Mouse (Mus musculus) liver, adult 2 months (tissue): ENCODE results near the gene Pan3. TPM values are rescaled to one million over a fixed set of nuclear protein-coding genes. Genes with fewer than 3 reads are reported as not detected.

ENCODE experiments used
- DNase-seq: peaks from one replicate; pipeline ENCODE4 v3.0.0-alpha.2; 2011; ENCODE audit warnings: low read depth, low spot score; ENCODE audit errors: extremely low read depth
- H3K27ac ChIP-seq: fragments of 200-500 bp; replicated peaks from 2 replicates; pipeline ENCODE4 v1.5.1; 2012; ENCODE audit warnings: low read depth, mild to moderate bottlenecking, control low read depth, inconsistent platforms, low read length; ENCODE audit not compliant: insufficient read depth
- H3K27me3 ChIP-seq: fragments of 200-500 bp; 2 replicates; pipeline ENCODE4 v1.6.1; 2012; ENCODE audit warnings: mild to moderate bottlenecking, moderate library complexity, low read length, inconsistent platforms; ENCODE audit not compliant: control insufficient read depth, insufficient read depth
- H3K36me3 ChIP-seq: fragments of 200-500 bp; 2 replicates; pipeline ENCODE4 v1.6.1; 2012; ENCODE audit warnings: low read length, inconsistent platforms; ENCODE audit not compliant: control insufficient read depth, insufficient read depth
- H3K4me1 ChIP-seq: fragments of 200-500 bp; 2 replicates; pipeline ENCODE4 v1.6.1; 2011; ENCODE audit warnings: low read length; ENCODE audit not compliant: control insufficient read depth, insufficient read depth
- H3K4me3 ChIP-seq: fragments of 200-500 bp; 2 replicates; pipeline ENCODE4 v1.5.1; 2011; ENCODE audit warnings: low read depth, mild to moderate bottlenecking, control low read depth, low read length, moderate library complexity; ENCODE audit not compliant: insufficient read depth
- H3K79me2 ChIP-seq: fragments of 200-500 bp; 2 replicates; pipeline ENCODE4 v1.6.1; 2012; ENCODE audit warnings: inconsistent platforms, mild to moderate bottlenecking, low read length, moderate library complexity; ENCODE audit not compliant: control insufficient read depth, insufficient read depth
- H3K9ac ChIP-seq: fragments of 200-500 bp; 2 replicates; pipeline ENCODE4 v1.6.1; 2012; ENCODE audit warnings: low read depth, mild to moderate bottlenecking, control low read depth, inconsistent platforms, low read length
- CTCF ChIP-seq: fragments of 200-500 bp; IDR thresholded peaks from 2 replicates; pipeline ENCODE4 v1.5.1; 2011; ENCODE audit warnings: low read depth, low read length, control low read depth
- POLR2A ChIP-seq: fragments of 200-500 bp; IDR thresholded peaks from 2 replicates; pipeline ENCODE4 v1.6.1; 2011; ENCODE audit warnings: low read length, control low read depth; ENCODE audit not compliant: insufficient read depth; ENCODE audit errors: extremely low read depth
- WGBS: fragments of 180-500 bp; shearing (Covaris S2); methylation state at CpG from one replicate; pipeline ENCODE4 v1.1.7; 2018; 5-methylcytosine and 5-hydroxymethylcytosine counted together
- polyA plus RNA-seq: library from polyadenylated mRNA; depleted of rRNA; stranded (reverse); fragments of >200 nt; gene quantifications from 2 replicates; pipeline ENCODE4 v1.2.3, GENCODE M21; 2012
- total RNA-seq: library from RNA; depleted of rRNA; stranded (reverse); fragments of >200 nt; gene quantifications from 2 replicates; pipeline ENCODE4 v1.2.3, GENCODE M21; 2014

The Pan3 gene
- total and polyA plus RNA-seq, 2 experiments, result 11.6 to 47.1 TPM

- DNase-seq, result no peak
- Histone ChIP-seq H3K9ac (no peak overlapping the region), H3K27me3 (no peaks in the 10 kb centered on the region), H3K4me1 (peaks cover 5% of the 10 kb centered on the region), H3K79me2 (peaks cover 21% of the 10 kb centered on the region; the same call in 1 of the 2 replicates), H3K27ac (no peak overlapping the region), H3K36me3 (peaks cover 13% of the 10 kb centered on the region; the same call in 1 of the 2 replicates), H3K4me3 (no peak overlapping the region)
- TF ChIP-seq CTCF (no peak), POLR2A (no peak)
- 73% methylated on average over 1 of the region's 1 CpGs for WGBS
These were observed 63.2 kb downstream of the Pan3 start for GRCm38 (mm10) chr5:147493205-147493604.

- WGBS, result 69% methylated on average over 8 of the region's 8 CpGs
- Histone ChIP-seq H3K4me3 (no peak overlapping the region), H3K79me2 (peaks cover 18% of the 10 kb centered on the region; the same call in 1 of the 2 replicates), H3K36me3 (peaks cover 13% of the 10 kb centered on the region; the same call in 1 of the 2 replicates), H3K27ac (no peak overlapping the region), H3K27me3 (no peaks in the 10 kb centered on the region), H3K9ac (no peak overlapping the region), H3K4me1 (peaks cover 7% of the 10 kb centered on the region)
- TF ChIP-seq POLR2A, result no peak
- TF ChIP-seq CTCF, result no peak
- DNase-seq, result peak; percentile 33
These were observed 63.7 kb downstream of the Pan3 start for GRCm38 (mm10) chr5:147493685-147494084.

- 79% methylated on average over 4 of the region's 4 CpGs for WGBS
- Histone ChIP-seq H3K27me3 (no peaks in the 10 kb centered on the region), H3K79me2 (peaks cover 18% of the 10 kb centered on the region; the same call in 1 of the 2 replicates), H3K4me3 (no peak overlapping the region), H3K27ac (peak overlapping the region; percentile 13; the same call in 1 of the 2 replicates), H3K4me1 (peaks cover 9% of the 10 kb centered on the region), H3K9ac (no peak overlapping the region), H3K36me3 (peaks cover 8% of the 10 kb centered on the region; the same call in 1 of the 2 replicates)
- no peak for TF ChIP-seq CTCF
- no peak for DNase-seq
These were observed 64.4 kb downstream of the Pan3 start for GRCm38 (mm10) chr5:147494388-147494787.

GRCm38 (mm10) chr5:147494791-147495376 is 64.9 kb downstream of the Pan3 start:
- Histone ChIP-seq H3K4me1 (peaks cover 9% of the 10 kb centered on the region), H3K79me2 (peaks cover 20% of the 10 kb centered on the region; the same call in 1 of the 2 replicates), H3K27ac (peak overlapping the region; percentile 13; the same call in 1 of the 2 replicates), H3K4me3 (no peak overlapping the region), H3K27me3 (no peaks in the 10 kb centered on the region), H3K36me3 (peaks cover 6% of the 10 kb centered on the region; the same call in 1 of the 2 replicates), H3K9ac (no peak overlapping the region)
- TF ChIP-seq POLR2A, result no peak
- TF ChIP-seq CTCF, result no peak
- 75% methylated on average over 10 of the region's 10 CpGs for WGBS
- no peak for DNase-seq

- peaks cover 18% of the 10 kb centered on the region; the same call in 1 of the 2 replicates for H3K79me2 ChIP-seq
- H3K36me3 ChIP-seq, result peaks cover 6% of the 10 kb centered on the region; the same call in 1 of the 2 replicates
- no peak overlapping the region for H3K27ac ChIP-seq
- no peak overlapping the region for H3K9ac ChIP-seq
- peaks cover 9% of the 10 kb centered on the region for H3K4me1 ChIP-seq
- no peak for DNase-seq
- WGBS, result 74% methylated on average over 2 of the region's 2 CpGs
- no peak for TF ChIP-seq POLR2A
- TF ChIP-seq CTCF, result no peak
- no peak overlapping the region for H3K4me3 ChIP-seq
- no peaks in the 10 kb centered on the region for H3K27me3 ChIP-seq
These were observed 66.0 kb downstream of the Pan3 start for GRCm38 (mm10) chr5:147495961-147496360.

- Histone ChIP-seq H3K27ac (no peak overlapping the region), H3K9ac (no peak overlapping the region), H3K79me2 (peaks cover 15% of the 10 kb centered on the region; the same call in 1 of the 2 replicates), H3K36me3 (peaks cover 4% of the 10 kb centered on the region; the same call in 1 of the 2 replicates), H3K4me1 (peaks cover 9% of the 10 kb centered on the region), H3K27me3 (no peaks in the 10 kb centered on the region), H3K4me3 (no peak overlapping the region)
- TF ChIP-seq CTCF, result no peak
- TF ChIP-seq POLR2A, result no peak
- DNase-seq, result no peak
- WGBS, result 82% methylated on average over 4 of the region's 4 CpGs
These were observed 67.0 kb downstream of the Pan3 start for GRCm38 (mm10) chr5:147496921-147497320.
